In the genomic region with DNA sequence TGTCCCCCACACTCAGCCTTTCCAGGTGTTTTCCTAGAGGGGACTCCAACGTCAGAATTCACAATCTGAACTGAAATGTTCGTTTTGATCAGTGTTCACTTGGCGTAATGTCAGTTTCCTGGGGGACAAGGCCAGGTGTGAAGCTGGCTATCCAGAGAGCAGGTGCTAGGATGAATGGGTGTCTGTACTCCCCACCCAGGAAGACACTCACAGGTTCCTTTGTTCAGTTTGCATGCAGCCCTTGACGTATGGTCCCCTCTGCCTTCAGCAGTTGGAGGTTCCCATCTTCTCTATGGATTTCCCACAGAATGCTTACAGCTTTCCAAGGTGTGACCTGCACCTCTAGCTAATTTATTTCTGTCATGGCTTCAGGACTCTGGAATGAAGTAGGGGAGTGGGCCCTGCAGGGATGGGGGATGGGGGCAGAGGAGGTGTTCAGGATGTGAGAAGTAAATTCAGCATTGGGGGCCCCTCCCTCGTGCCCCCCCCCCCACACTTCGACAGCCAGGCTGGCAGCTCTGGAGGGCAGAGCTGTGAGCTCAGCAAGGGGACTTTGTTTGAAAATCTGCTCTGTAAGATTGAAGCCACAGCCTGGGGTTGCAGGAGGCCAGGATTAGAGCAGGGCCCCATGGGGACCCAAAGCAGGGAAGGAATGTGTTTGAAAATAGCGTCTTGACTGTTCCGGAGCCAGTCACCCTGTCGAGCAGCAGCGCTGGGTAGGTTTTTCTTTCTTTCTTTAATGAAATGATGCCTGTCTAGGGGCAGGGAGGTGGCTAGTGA, we compare ENCODE assay signal across 8 mouse cellular contexts.
A peak's percentile ranks its signal among the peaks of the same experiment; 100 is the strongest.
DNase-seq lines count a peak whose midpoint lies in the region; ATAC-seq and TF ChIP-seq lines count a peak whose summit lies in the region.

No protein-coding gene starts in this region.

- peak overlapping the region; percentile 27; the same call in 1 of the 2 replicates for H3K4me3 ChIP-seq in heart, embryonic 10.5 days
- no peak overlapping the region for H3K4me3 ChIP-seq in heart, adult 2 months
- no peak overlapping the region for H3K4me3 ChIP-seq in hindbrain, embryonic 13.5 days
- no peak overlapping the region for H3K4me3 ChIP-seq in midbrain, embryonic 16.5 days (ENCODE audit: low read depth, low read length)
- H3K4me3 ChIP-seq in intestine, embryonic 15.5 days (replicated peaks): no peak overlapping the region

- TF ChIP-seq CTCF in heart, adult 2 months (IDR thresholded peaks at IDR 0.05): no peak

- intact Hi-C loops in heart, adult 2 months (cut with DNase I): no loop called here

- ATAC-seq in hindbrain, embryonic 13.5 days (ENCODE audit: low FRiP score): peak; percentile 57
- ATAC-seq in midbrain, embryonic 16.5 days: peak; percentile 54; the same call in 1 of the 2 replicates
- no peak for ATAC-seq in intestine, embryonic 15.5 days
- no peak for ATAC-seq in megakaryocyte, adult 5-6 weeks (ENCODE audit: poor library complexity, severe bottlenecking)

- no peaks in the 10 kb centered on the region for H3K27me3 ChIP-seq in heart, embryonic 10.5 days (ENCODE audit: insufficient read depth, poor library complexity, severe bottlenecking)
- peaks cover 1% of the 10 kb centered on the region; the same call in 1 of the 2 replicates for H3K27me3 ChIP-seq in heart, adult 2 months (ENCODE audit: control insufficient read depth, insufficient read depth, low read length)
- H3K27me3 ChIP-seq in hindbrain, embryonic 13.5 days: no peaks in the 10 kb centered on the region
- no peaks in the 10 kb centered on the region for H3K27me3 ChIP-seq in midbrain, embryonic 16.5 days (ENCODE audit: control insufficient read depth, insufficient read depth, low read depth, low read length)
- H3K27me3 ChIP-seq in intestine, embryonic 15.5 days (replicated peaks): no peaks in the 10 kb centered on the region

- peak; percentile 68 for DNase-seq in heart, embryonic 10.5 days (ENCODE audit: low spot score)
- DNase-seq in heart, adult 2 months: no peak
- DNase-seq in embryo, embryonic 11.5 days (ENCODE audit: low read depth, low spot score): peak; percentile 40
- DNase-seq in urinary bladder, adult 18-20 months (ENCODE audit: low spot score in 2 of 2): no peak

- peaks cover 20% of the 10 kb centered on the region for H3K4me1 ChIP-seq in heart, embryonic 10.5 days
- H3K4me1 ChIP-seq in heart, adult 2 months (ENCODE audit: control insufficient read depth, insufficient read depth, low read length): no peaks in the 10 kb centered on the region; the same call in 1 of the 2 replicates
- peaks cover 29% of the 10 kb centered on the region for H3K4me1 ChIP-seq in hindbrain, embryonic 13.5 days (replicated peaks)
- peaks cover 8% of the 10 kb centered on the region; the same call in 1 of the 2 replicates for H3K4me1 ChIP-seq in midbrain, embryonic 16.5 days (ENCODE audit: control insufficient read depth, insufficient read depth, low read length)
- no peaks in the 10 kb centered on the region for H3K4me1 ChIP-seq in intestine, embryonic 15.5 days (replicated peaks)

- H3K4me2 ChIP-seq in hindbrain, embryonic 13.5 days: peak overlapping the region; percentile 11; the same call in 1 of the 2 replicates
- H3K4me2 ChIP-seq in midbrain, embryonic 16.5 days (ENCODE audit: low read length): no peak overlapping the region; the same call in 1 of the 2 replicates
- no peak overlapping the region for H3K4me2 ChIP-seq in intestine, embryonic 15.5 days (replicated peaks)

- H3K9ac ChIP-seq in heart, adult 2 months (ENCODE audit: low read depth, low read length): no peak overlapping the region
- H3K9ac ChIP-seq in hindbrain, embryonic 13.5 days: peak overlapping the region; percentile 21; the same call in 1 of the 2 replicates
- H3K9ac ChIP-seq in midbrain, embryonic 16.5 days (ENCODE audit: low read depth, low read length): peak overlapping the region; percentile 35; the same call in 1 of the 2 replicates
- no peak overlapping the region for H3K9ac ChIP-seq in intestine, embryonic 15.5 days

- H3K9me3 ChIP-seq in heart, embryonic 10.5 days: no peaks in the 10 kb centered on the region
- H3K9me3 ChIP-seq in hindbrain, embryonic 13.5 days: no peaks in the 10 kb centered on the region
- H3K9me3 ChIP-seq in midbrain, embryonic 16.5 days (replicated peaks; ENCODE audit: control insufficient read depth, low read length, poor library complexity, severe bottlenecking): no peaks in the 10 kb centered on the region
- H3K9me3 ChIP-seq in intestine, embryonic 15.5 days: no peaks in the 10 kb centered on the region

- no peak for TF ChIP-seq POLR2A in heart, adult 2 months (IDR thresholded peaks at IDR 0.05; ENCODE audit: insufficient read depth, low read depth, low read length)

- WGBS in heart, embryonic 10.5 days: 21% methylated on average over 10 of the region's 10 CpGs
- WGBS in heart, adult 2 months: 56% methylated on average over 10 of the region's 10 CpGs
- 17% methylated on average over 10 of the region's 10 CpGs for WGBS in hindbrain, embryonic 13.5 days
- 12% methylated on average over 10 of the region's 10 CpGs for WGBS in midbrain, embryonic 16.5 days
- 28% methylated on average over 10 of the region's 10 CpGs for WGBS in intestine, embryonic 15.5 days

- no peaks in the 10 kb centered on the region for H3K79me2 ChIP-seq in heart, adult 2 months (replicated peaks; ENCODE audit: control insufficient read depth, insufficient read depth, low read length)

- peak overlapping the region; percentile 74 for H3K27ac ChIP-seq in heart, embryonic 10.5 days
- no peak overlapping the region for H3K27ac ChIP-seq in heart, adult 2 months
- H3K27ac ChIP-seq in hindbrain, embryonic 13.5 days: peak overlapping the region; percentile 85
- H3K27ac ChIP-seq in midbrain, embryonic 16.5 days (ENCODE audit: low read length): peak overlapping the region; percentile 78
- H3K27ac ChIP-seq in intestine, embryonic 15.5 days: no peak overlapping the region

- TF ChIP-seq EP300 in heart, adult 2 months (IDR thresholded peaks at IDR 0.05; ENCODE audit: insufficient read depth, low read depth, low read length): no peak

- H3K36me3 ChIP-seq in heart, embryonic 10.5 days: no peaks in the 10 kb centered on the region
- no peaks in the 10 kb centered on the region for H3K36me3 ChIP-seq in heart, adult 2 months (ENCODE audit: control insufficient read depth, insufficient read depth, low read length)
- no peaks in the 10 kb centered on the region for H3K36me3 ChIP-seq in hindbrain, embryonic 13.5 days
- H3K36me3 ChIP-seq in midbrain, embryonic 16.5 days (ENCODE audit: control insufficient read depth, insufficient read depth, low read length): no peaks in the 10 kb centered on the region
- no peaks in the 10 kb centered on the region for H3K36me3 ChIP-seq in intestine, embryonic 15.5 days

Comparison
In these comparisons a context has a peak if more than half of its experiments do, and no peak if none do; other contexts are left out.
1. DNase-seq: peak in heart, embryonic 10.5 days (single experiment) and embryo, embryonic 11.5 days (single experiment); none in heart, adult 2 months (0 of 2) and urinary bladder, adult 18-20 months (0 of 2).
2. H3K27ac ChIP-seq: peak in heart, embryonic 10.5 days (single experiment), hindbrain, embryonic 13.5 days (single experiment) and midbrain, embryonic 16.5 days (single experiment); none in heart, adult 2 months (single experiment) and intestine, embryonic 15.5 days (single experiment).
3. H3K9ac ChIP-seq: peak in hindbrain, embryonic 13.5 days (single experiment) and midbrain, embryonic 16.5 days (single experiment); none in heart, adult 2 months (single experiment) and intestine, embryonic 15.5 days (single experiment).
4. ATAC-seq: peak in hindbrain, embryonic 13.5 days (single experiment) and midbrain, embryonic 16.5 days (single experiment); none in intestine, embryonic 15.5 days (single experiment) and megakaryocyte, adult 5-6 weeks (single experiment).